Mouse (Mus musculus): Measurements from ENCODE around the gene Plaur.
"Not testable (repeated sequence)": the region's sequence is repeated elsewhere in the genome, so short reads cannot be mapped to it uniquely, and the experiment has no call there.

Gene Plaur

DNA sequence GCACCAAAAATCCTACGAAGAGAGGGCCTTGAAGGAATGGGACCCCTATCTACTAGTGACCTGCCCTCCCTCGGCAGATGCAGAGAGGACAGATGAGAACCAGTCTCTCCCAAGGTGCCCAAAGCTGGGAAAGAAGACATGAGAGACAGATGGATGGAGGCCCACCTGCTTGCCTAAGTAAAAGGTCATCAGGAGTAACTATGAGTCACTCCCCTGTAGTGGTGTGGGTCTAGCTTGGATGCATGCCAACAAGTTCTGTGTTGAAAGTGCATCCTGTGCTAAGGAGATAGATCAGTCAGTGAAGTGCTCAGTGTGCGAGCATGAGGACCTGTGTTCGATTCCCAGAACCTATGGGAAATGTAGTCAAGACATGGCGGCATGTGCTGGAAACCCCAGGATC is 16.6 kb downstream of the Plaur start:
- no peak for DNase-seq (ENCODE audit: low read depth, low spot score)

DNA sequence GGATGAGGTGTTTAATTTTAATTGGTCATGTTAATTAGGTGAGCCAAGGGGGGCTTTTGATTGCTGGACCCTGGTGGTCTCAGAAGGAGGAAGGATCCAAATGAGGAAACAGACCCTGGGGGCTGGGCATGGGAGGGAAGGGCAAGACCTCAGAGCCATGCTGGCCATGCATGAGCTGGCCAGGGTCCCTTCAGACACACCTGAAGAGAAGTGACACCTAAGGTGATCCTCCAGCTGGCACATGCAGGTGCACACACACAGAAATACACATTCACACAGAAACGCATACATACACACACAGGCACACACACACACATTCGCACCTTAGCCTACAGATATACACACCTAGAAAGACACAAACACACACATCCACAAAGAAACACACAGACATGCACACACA is 17.4 kb downstream of the Plaur start:
- no peak for DNase-seq (ENCODE audit: low read depth, low spot score)

DNA sequence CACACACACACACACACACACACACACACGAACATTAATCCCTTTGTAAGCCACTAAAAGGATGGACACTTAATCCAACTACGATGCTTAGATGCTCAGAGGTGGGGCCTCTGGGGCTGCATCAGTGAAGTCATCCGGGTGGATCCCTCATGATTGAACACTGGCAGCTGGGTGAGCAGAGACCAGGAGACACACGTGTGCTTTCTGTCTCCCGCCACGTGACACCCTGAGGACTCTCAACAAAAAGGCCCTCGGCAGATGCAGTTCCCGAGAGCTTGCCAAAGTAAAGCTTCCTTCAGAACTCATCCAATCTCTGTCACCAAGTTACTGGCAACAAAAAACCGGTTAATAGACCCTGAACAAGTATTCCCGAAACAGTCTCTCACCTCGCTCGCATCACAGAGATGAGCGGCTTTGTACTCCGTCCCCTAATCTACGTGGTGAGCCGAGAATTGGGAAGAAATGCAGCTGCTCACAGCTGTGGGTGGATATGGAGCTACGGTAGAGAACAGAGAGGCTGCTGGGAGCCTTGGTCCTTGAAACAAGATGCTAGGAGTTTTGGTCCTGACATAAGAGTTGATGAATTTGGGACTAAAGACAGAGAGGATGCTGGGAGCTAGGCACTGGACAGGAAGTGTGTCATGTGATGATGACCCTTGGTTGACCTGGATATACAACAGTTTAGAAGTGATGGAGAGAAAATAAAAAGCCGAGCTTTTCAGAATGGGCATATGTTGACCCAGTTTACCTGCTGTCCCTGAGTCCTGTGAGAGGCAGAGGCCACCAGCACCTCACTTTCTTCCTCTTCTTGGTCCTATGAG is 18.0 kb downstream of the Plaur start:
- no peak for DNase-seq (ENCODE audit: low read depth, low spot score)

GRCm38 (mm10) chr7:24480986-24481473 is 18.7 kb downstream of the Plaur start:
- DNase-seq (ENCODE audit: low read depth, low spot score) = no peak

GRCm38 (mm10) chr7:24481474-24482207 is 19.4 kb downstream of the Plaur start, which contains the start of gene Cadm4:
Cadm4 (plus strand) TSS chr7:24482023.
- peak; percentile 74 for DNase-seq (ENCODE audit: low read depth, low spot score)

GRCm38 (mm10) chr7:24482208-24483020 is 20.1 kb downstream of the Plaur start:
- DNase-seq (ENCODE audit: low read depth, low spot score) = no peak

GRCm38 (mm10) chr7:24483291-24483690 is 21.0 kb downstream of the Plaur start:
- not testable (repeated sequence) for DNase-seq (ENCODE audit: low read depth, low spot score)

GRCm38 (mm10) chr7:24485481-24485880 is 23.2 kb downstream of the Plaur start:
- no peak for DNase-seq (ENCODE audit: low read depth, low spot score)

- no peak for DNase-seq (ENCODE audit: low read depth, low spot score)
These were observed 24.4 kb downstream of the Plaur start for GRCm38 (mm10) chr7:24486654-24487130.

- DNase-seq (ENCODE audit: low read depth, low spot score) = no peak
These were observed 25.1 kb downstream of the Plaur start for GRCm38 (mm10) chr7:24487403-24487802.

- DNase-seq (ENCODE audit: low read depth, low spot score) = no peak
These were observed 26.0 kb downstream of the Plaur start for GRCm38 (mm10) chr7:24488303-24488702.

- DNase-seq (ENCODE audit: low read depth, low spot score) = no peak
These were observed 37.7 kb downstream of the Plaur start for GRCm38 (mm10) chr7:24499856-24500577.

DNA sequence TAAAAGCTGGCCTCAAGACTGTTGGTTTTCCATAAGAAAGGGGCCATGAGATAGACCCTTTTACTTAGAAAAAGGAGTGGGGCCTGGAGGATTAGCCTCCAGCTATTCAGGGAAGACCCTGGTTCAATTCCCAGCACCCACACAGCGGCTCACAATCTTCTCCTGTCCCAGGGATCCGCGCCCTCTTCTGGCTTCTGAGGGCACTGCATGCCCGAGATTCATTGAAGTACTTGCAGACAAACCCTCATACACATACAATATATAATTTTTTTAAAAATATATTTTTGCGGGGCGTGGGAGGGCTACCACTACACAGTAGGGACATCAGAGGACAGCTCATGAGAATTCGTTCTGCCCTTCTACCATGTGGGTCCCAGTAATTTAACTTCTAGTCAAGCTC is 38.6 kb downstream of the Plaur start:
- no peak for DNase-seq (ENCODE audit: low read depth, low spot score)

DNA sequence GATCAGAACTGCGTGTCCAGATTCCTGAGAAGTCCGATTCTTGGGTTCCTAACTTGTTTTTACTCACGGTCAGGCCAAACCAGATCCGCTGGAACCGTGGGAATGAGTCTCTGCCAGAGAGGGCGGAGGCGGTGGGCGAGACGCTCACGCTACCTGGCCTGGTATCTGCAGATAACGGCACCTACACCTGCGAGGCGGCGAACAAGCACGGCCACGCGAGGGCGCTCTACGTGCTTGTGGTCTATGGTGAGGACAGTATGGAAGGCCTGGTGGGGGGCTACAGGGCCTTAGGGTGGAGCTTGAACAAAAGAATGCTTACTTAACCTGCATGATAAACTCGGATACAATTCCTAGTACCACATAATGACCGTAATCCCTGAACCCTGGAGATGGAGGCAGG is 39.2 kb downstream of the Plaur start:
- no peak for DNase-seq (ENCODE audit: low read depth, low spot score)

GRCm38 (mm10) chr7:24504004-24504403 is 41.7 kb downstream of the Plaur start:
- no peak for DNase-seq (ENCODE audit: low read depth, low spot score)

DNA sequence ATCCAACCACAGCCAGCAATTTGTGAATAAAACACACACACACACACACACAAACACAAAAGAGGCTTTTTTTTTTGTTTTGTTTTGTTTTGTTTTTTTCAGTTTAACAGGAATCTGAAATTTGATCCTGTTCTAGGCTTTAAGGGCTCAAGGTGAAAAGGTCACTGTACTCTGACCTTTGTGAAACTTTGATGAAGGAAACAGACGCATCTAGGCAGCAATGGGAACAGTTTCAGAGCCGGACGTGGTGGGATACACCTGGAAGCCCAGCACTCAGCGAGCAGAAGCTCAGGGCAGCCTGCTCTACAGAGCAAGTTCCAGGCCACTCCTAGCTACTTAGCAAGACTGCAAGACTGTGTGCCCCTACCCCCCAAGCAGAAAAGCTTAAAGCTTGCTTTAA is 42.6 kb downstream of the Plaur start:
- no peak for DNase-seq (ENCODE audit: low read depth, low spot score)

GRCm38 (mm10) chr7:24505447-24506064 is 43.3 kb downstream of the Plaur start:
- DNase-seq (ENCODE audit: low read depth, low spot score) = no peak

DNA sequence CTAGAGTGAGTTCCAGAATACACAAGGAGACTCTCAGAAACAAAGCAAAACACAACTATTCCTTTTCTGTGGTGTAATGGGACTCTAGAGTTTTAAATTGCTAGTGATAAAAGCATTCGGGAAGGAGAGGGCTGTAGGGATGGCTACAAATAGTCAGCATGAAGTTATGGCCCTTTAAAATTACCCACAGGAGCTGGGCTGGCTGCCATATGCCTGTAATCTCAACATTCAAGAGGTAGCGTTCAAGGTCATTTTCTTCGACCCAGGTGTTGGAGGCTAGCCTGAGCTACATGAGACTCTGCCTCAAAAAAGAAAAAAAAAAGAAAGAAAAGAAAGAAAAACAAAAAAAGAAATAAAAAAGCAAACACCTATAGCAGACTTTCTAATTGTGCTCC is 43.8 kb downstream of the Plaur start:
- no peak for DNase-seq (ENCODE audit: low read depth, low spot score)

- no peak for DNase-seq (ENCODE audit: low read depth, low spot score)
These were observed 44.2 kb downstream of the Plaur start for GRCm38 (mm10) chr7:24506476-24506837.

DNA sequence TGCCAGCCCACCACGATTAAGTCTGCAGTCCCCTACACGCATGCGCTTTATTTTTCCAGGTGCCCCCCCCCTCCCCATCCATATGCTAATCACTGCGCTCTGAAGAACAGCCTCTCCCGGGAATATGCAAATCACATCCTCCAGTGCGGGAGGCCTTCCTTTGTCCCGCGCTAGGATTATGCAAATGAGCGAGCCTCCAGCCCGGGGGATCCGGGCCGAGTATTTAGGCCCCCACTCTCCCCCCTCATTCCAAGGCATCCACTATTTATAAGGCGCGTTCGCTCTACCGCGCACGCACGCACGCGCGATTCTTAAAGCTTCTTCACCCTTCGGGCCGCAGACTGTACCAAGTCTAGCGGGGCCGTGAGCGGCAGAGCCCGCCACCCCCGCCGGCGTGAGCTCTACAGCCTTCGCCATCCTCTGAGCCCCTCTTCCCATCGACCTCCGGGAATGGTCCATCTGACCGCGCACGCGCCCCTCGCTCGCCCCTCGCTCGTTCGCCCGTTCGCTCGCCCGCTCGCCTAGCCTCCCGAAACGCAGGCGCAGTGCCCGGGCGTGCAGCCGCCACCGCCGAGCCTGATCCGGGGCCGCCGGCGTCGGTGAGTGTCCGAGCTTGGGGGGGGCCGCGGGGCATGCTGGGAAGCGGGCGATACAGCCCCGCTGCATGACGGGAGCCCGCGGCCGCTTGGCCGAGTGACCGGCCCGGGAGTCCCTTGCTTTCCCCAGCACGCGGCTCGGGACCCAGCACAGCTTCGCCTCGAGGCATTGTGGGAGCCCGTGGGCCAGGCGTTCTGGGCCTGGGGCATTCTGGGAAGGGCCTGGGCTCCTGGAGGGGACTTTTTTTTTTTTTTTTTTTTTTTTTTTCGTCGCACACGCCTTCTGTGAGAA is 44.8 kb downstream of the Plaur start, which contains the start of gene Zfp428:
Gene Zfp428, plus strand, starts transcription at position 169 of the 888 bp plus-strand sequence.
- DNase-seq (ENCODE audit: low read depth, low spot score) = peak; percentile 70

All from WW6 (cell line).